Mouse (Mus musculus): Measurements from ENCODE around the gene Sez6l. TPM values are rescaled to one million over a fixed set of nuclear protein-coding genes. Genes with fewer than 3 reads are reported as not detected.

The Sez6l gene
- polyA plus RNA-seq, 1 experiment = 114 TPM

GRCm38 (mm10) chr5:112376111-112376510 is 200.9 kb downstream of the Sez6l start:
- TF ChIP-seq CTCF (IDR thresholded peaks at IDR 0.05; ENCODE audit: borderline replicate concordance, extremely low read depth, insufficient read depth, insufficient read length) = no peak
- TF ChIP-seq POLR2A (IDR thresholded peaks at IDR 0.05; ENCODE audit: borderline replicate concordance, extremely low read depth, insufficient read depth, insufficient read length, poor library complexity, severe bottlenecking) = no peak
- no peak for DNase-seq (ENCODE audit: low read depth)

- TF ChIP-seq POLR2A (IDR thresholded peaks at IDR 0.05; ENCODE audit: borderline replicate concordance, extremely low read depth, insufficient read depth, insufficient read length, poor library complexity, severe bottlenecking) (no peak), CTCF (IDR thresholded peaks at IDR 0.05; ENCODE audit: borderline replicate concordance, extremely low read depth, insufficient read depth, insufficient read length) (no peak)
- peak; percentile 98 for DNase-seq (ENCODE audit: low read depth)
Measured at GRCm38 (mm10) chr5:112371933-112372332, 205.1 kb downstream of the Sez6l start.

- TF ChIP-seq POLR2A (IDR thresholded peaks at IDR 0.05; ENCODE audit: borderline replicate concordance, extremely low read depth, insufficient read depth, insufficient read length, poor library complexity, severe bottlenecking) (no peak), CTCF (IDR thresholded peaks at IDR 0.05; ENCODE audit: borderline replicate concordance, extremely low read depth, insufficient read depth, insufficient read length) (no peak)
- no peak for DNase-seq (ENCODE audit: low read depth)
Measured at GRCm38 (mm10) chr5:112370236-112370813, 206.7 kb downstream of the Sez6l start.

DNA sequence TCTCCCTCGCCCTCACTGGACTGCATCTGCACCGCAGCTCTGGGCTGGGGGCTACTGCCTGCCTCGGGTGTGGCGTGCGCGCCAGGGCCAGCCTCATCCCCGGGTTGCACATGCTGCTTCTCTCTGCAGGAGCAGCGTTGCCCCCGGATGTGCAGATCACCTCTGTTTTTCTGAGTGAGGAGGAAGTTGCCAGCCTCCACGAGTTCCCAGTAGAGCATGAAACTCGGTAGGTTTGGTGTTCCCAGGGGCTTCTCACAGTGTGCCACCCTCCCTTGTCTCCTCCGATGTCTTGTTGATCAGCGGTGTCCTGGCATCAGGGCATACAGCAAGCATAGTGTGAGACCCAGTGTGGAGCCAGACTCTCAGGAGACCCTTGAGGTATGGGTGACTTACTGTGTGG is 207.7 kb downstream of the Sez6l start:
- TF ChIP-seq CTCF (IDR thresholded peaks at IDR 0.05; ENCODE audit: borderline replicate concordance, extremely low read depth, insufficient read depth, insufficient read length) = no peak
- TF ChIP-seq POLR2A (IDR thresholded peaks at IDR 0.05; ENCODE audit: borderline replicate concordance, extremely low read depth, insufficient read depth, insufficient read length, poor library complexity, severe bottlenecking) = no peak
- no peak for DNase-seq (ENCODE audit: low read depth)

Other genes starting within 250 kb of the Sez6l start
- 69.5 and 105 TPM in 2 replicates for gene Srrd, start 234.1 kb downstream of the Sez6l start, polyA plus RNA-seq (2012; rRNA removed)
- 63.3 and 77.7 TPM in 2 replicates for gene Hps4, start 234.1 kb downstream of the Sez6l start, polyA plus RNA-seq (2012; rRNA removed)
- gene Gm6583, start 221.2 kb downstream of the Sez6l start, polyA plus RNA-seq (2012; rRNA removed) = not detected in 2 replicates
- 120 and 140 TPM in 2 replicates for gene Asphd2, start 182.3 kb downstream of the Sez6l start, polyA plus RNA-seq (2012; rRNA removed)
- gene Gm6588, start 127.8 kb downstream of the Sez6l start, polyA plus RNA-seq (2012; rRNA removed) = not detected in 2 replicates